Mouse (Mus musculus) brain, embryonic 14.5 days (tissue): Measurements from ENCODE around the gene P2rx6.

ENCODE experiments used
- CTCF ChIP-seq: fragments of 200-500 bp; IDR thresholded peaks from 2 replicates; pipeline ENCODE4 v1.5.1; 2012; ENCODE audit warnings: inconsistent platforms, mild to moderate bottlenecking, moderate library complexity, borderline replicate concordance; ENCODE audit not compliant: insufficient read depth, insufficient read length; ENCODE audit errors: extremely low read depth
- POLR2A ChIP-seq: fragments of 200-500 bp; IDR thresholded peaks from 2 replicates; pipeline ENCODE4 v1.6.1; 2012; ENCODE audit warnings: mild to moderate bottlenecking, inconsistent platforms, borderline replicate concordance; ENCODE audit not compliant: poor library complexity, insufficient read depth, insufficient read length, severe bottlenecking; ENCODE audit errors: extremely low read depth

DNA sequence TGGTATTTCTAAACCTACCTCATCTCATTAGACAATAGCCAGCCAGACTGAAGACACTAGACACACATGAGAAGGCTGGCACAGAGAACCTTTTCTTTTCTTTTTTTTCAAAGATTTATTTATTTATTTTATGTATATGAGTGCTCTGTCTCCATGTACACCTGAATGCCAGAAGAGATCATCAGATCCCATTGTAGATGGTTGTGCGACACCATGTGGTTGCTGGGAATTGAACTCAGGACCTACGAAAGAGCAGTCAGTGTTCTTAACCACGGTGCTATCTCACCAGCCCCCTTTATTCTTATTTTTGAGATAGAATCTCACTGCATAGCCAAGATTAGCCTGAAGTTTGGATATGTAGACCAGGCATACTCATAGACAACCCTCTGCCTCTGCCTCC, 25.1 kb upstream of the P2rx6 start:
- no peak for TF ChIP-seq CTCF
- TF ChIP-seq POLR2A: no peak
